Mouse (Mus musculus): ENCODE results near the gene Sigmar1. TPM values are rescaled to one million over a fixed set of nuclear protein-coding genes. Genes with fewer than 3 reads are reported as not detected.

Sigmar1 gene
- polyA plus RNA-seq, 1 experiment from 2014 or later: 49.8 TPM

- peak; percentile 97 for DNase-seq (ENCODE audit: low spot score)
- H3K4me3 ChIP-seq (ENCODE audit: low read depth, low read length): peak overlapping the region; percentile 54
- H3K4me1 ChIP-seq (ENCODE audit: control insufficient read depth, insufficient read depth, low read length): peaks cover 8% of the 10 kb centered on the region
- H3K36me3 ChIP-seq (ENCODE audit: control insufficient read depth, insufficient read depth, low read length): peaks cover 14% of the 10 kb centered on the region
- no peaks in the 10 kb centered on the region for H3K27me3 ChIP-seq (replicated peaks; ENCODE audit: control insufficient read depth, insufficient read depth, low read length)
- under 1% methylated on average over 27 of the region's 27 CpGs for WGBS
- H3K27ac ChIP-seq (ENCODE audit: low read depth, low read length): peak overlapping the region; percentile 40
- peak overlapping the region; percentile 70 for H3K9ac ChIP-seq (ENCODE audit: low read length)
- peak; percentile 96 for ATAC-seq
- H3K9me3 ChIP-seq (replicated peaks; ENCODE audit: control insufficient read depth, low read length): no peaks in the 10 kb centered on the region
- peak overlapping the region; percentile 78 for H3K4me2 ChIP-seq (ENCODE audit: low read length)
These were observed 14.8 kb downstream of the Sigmar1 start for GRCm38 (mm10) chr4:41741158-41741560.

GRCm38 (mm10) chr4:41740380-41741157 lies 15.4 kb downstream of the Sigmar1 start:
- under 1% methylated on average over 48 of the region's 48 CpGs for WGBS
- peak overlapping the region; percentile 54 for H3K4me3 ChIP-seq (ENCODE audit: low read depth, low read length)
- peak overlapping the region; percentile 78 for H3K4me2 ChIP-seq (ENCODE audit: low read length)
- peak overlapping the region; percentile 70 for H3K9ac ChIP-seq (ENCODE audit: low read length)
- H3K9me3 ChIP-seq (replicated peaks; ENCODE audit: control insufficient read depth, low read length): no peaks in the 10 kb centered on the region
- peaks cover 14% of the 10 kb centered on the region for H3K36me3 ChIP-seq (ENCODE audit: control insufficient read depth, insufficient read depth, low read length)
- ATAC-seq (peak; percentile 81), DNase-seq (ENCODE audit: low spot score) (peak; percentile 63)
- H3K27me3 ChIP-seq (replicated peaks; ENCODE audit: control insufficient read depth, insufficient read depth, low read length): no peaks in the 10 kb centered on the region
- peaks cover 8% of the 10 kb centered on the region for H3K4me1 ChIP-seq (ENCODE audit: control insufficient read depth, insufficient read depth, low read length)
- H3K27ac ChIP-seq (ENCODE audit: low read depth, low read length): peak overlapping the region; percentile 40

GRCm38 (mm10) chr4:41739260-41739659 lies 16.7 kb downstream of the Sigmar1 start:
- peaks cover 8% of the 10 kb centered on the region for H3K4me1 ChIP-seq (ENCODE audit: control insufficient read depth, insufficient read depth, low read length)
- H3K9me3 ChIP-seq (replicated peaks; ENCODE audit: control insufficient read depth, low read length): no peaks in the 10 kb centered on the region
- no peaks in the 10 kb centered on the region for H3K27me3 ChIP-seq (replicated peaks; ENCODE audit: control insufficient read depth, insufficient read depth, low read length)
- H3K4me3 ChIP-seq (ENCODE audit: low read depth, low read length): no peak overlapping the region
- H3K36me3 ChIP-seq (ENCODE audit: control insufficient read depth, insufficient read depth, low read length): peaks cover 14% of the 10 kb centered on the region
- H3K27ac ChIP-seq (ENCODE audit: low read depth, low read length): no peak overlapping the region
- no peak overlapping the region for H3K9ac ChIP-seq (ENCODE audit: low read length)
- 0 out of 2 replicates have a peak overlapping the region, but pooled peaks have one; percentile 78 for H3K4me2 ChIP-seq (ENCODE audit: low read length)
- no peak for ATAC-seq
- 92% methylated on average over 13 of the region's 13 CpGs for WGBS
- DNase-seq (ENCODE audit: low spot score): no peak

- WGBS: 63% methylated on average over 1 of the region's 1 CpGs
These were observed 17.7 kb downstream of the Sigmar1 start for GRCm38 (mm10) chr4:41738256-41738603.

GRCm38 (mm10) chr4:41737602-41738255 lies 18.2 kb downstream of the Sigmar1 start:
- Histone ChIP-seq H3K9ac (ENCODE audit: low read length) (no peak overlapping the region), H3K27ac (ENCODE audit: low read depth, low read length) (no peak overlapping the region), H3K4me3 (ENCODE audit: low read depth, low read length) (no peak overlapping the region), H3K36me3 (ENCODE audit: control insufficient read depth, insufficient read depth, low read length) (peaks cover 14% of the 10 kb centered on the region), H3K9me3 (replicated peaks; ENCODE audit: control insufficient read depth, low read length) (no peaks in the 10 kb centered on the region), H3K27me3 (replicated peaks; ENCODE audit: control insufficient read depth, insufficient read depth, low read length) (0 out of 2 replicates have a peak, but pooled peaks cover 7% of the 10 kb centered on the region), H3K4me2 (ENCODE audit: low read length) (no peak overlapping the region), H3K4me1 (ENCODE audit: control insufficient read depth, insufficient read depth, low read length) (peaks cover 8% of the 10 kb centered on the region)
- 47% methylated on average over 8 of the region's 8 CpGs for WGBS
- DNase-seq (ENCODE audit: low spot score) (peak; percentile 85), ATAC-seq (peak; percentile 49; the same call in 1 of the 2 replicates)

More at GRCm38 (mm10) chr4:41738256-41738603, 17.7 kb downstream of the Sigmar1 start:
- Histone ChIP-seq H3K27ac (ENCODE audit: low read depth, low read length) (no peak overlapping the region), H3K4me2 (ENCODE audit: low read length) (no peak overlapping the region), H3K9me3 (replicated peaks; ENCODE audit: control insufficient read depth, low read length) (no peaks in the 10 kb centered on the region), H3K27me3 (replicated peaks; ENCODE audit: control insufficient read depth, insufficient read depth, low read length) (0 out of 2 replicates have a peak, but pooled peaks cover 2% of the 10 kb centered on the region), H3K4me3 (ENCODE audit: low read depth, low read length) (no peak overlapping the region), H3K4me1 (ENCODE audit: control insufficient read depth, insufficient read depth, low read length) (peaks cover 8% of the 10 kb centered on the region), H3K36me3 (ENCODE audit: control insufficient read depth, insufficient read depth, low read length) (peaks cover 14% of the 10 kb centered on the region), H3K9ac (ENCODE audit: low read length) (no peak overlapping the region)
- ATAC-seq (no peak), DNase-seq (ENCODE audit: low spot score) (no peak)

GRCm38 (mm10) chr4:41731052-41731765 lies 24.7 kb downstream of the Sigmar1 start, which contains the start of gene Arid3c:
Gene Arid3c (minus strand): TSS chr4:41731142.
- Histone ChIP-seq H3K9ac (ENCODE audit: low read length) (peak within 1 kb of the TSS; percentile 21; the same call in 1 of the 2 replicates), H3K4me3 (ENCODE audit: low read depth, low read length) (peak within 1 kb of the TSS; percentile 31), H3K27me3 (replicated peaks; ENCODE audit: control insufficient read depth, insufficient read depth, low read length) (peaks cover 49% of the 10 kb centered on the region), H3K36me3 (ENCODE audit: control insufficient read depth, insufficient read depth, low read length) (no peaks in the 10 kb centered on the region), H3K4me1 (ENCODE audit: control insufficient read depth, insufficient read depth, low read length) (peaks cover 13% of the 10 kb centered on the region; the same call in 1 of the 2 replicates), H3K4me2 (ENCODE audit: low read length) (peak within 1 kb of the TSS; percentile 63), H3K9me3 (replicated peaks; ENCODE audit: control insufficient read depth, low read length) (no peaks in the 10 kb centered on the region), H3K27ac (ENCODE audit: low read depth, low read length) (no peak within 1 kb of the TSS)
- DNase-seq (ENCODE audit: low spot score): peak; percentile 33
- ATAC-seq: no peak
- WGBS: 2% methylated on average over 50 of the region's 50 CpGs

- H3K4me3 ChIP-seq (ENCODE audit: low read depth, low read length): no peak overlapping the region
These were observed 28.9 kb downstream of the Sigmar1 start for GRCm38 (mm10) chr4:41726826-41727621.

GRCm38 (mm10) chr4:41722918-41723351 lies 33.0 kb downstream of the Sigmar1 start, which contains the start of gene Dctn3:
Gene Dctn3 (minus strand): TSS chr4:41723170.
- DNase-seq (ENCODE audit: low spot score): peak; percentile 100
- Histone ChIP-seq H3K9ac (ENCODE audit: low read length) (peak within 1 kb of the TSS; percentile 91), H3K27ac (ENCODE audit: low read depth, low read length) (no peak within 1 kb of the TSS), H3K9me3 (replicated peaks; ENCODE audit: control insufficient read depth, low read length) (no peaks in the 10 kb centered on the region), H3K4me1 (ENCODE audit: control insufficient read depth, insufficient read depth, low read length) (peaks cover 27% of the 10 kb centered on the region), H3K4me2 (ENCODE audit: low read length) (peak within 1 kb of the TSS; percentile 86), H3K36me3 (ENCODE audit: control insufficient read depth, insufficient read depth, low read length) (peaks cover 23% of the 10 kb centered on the region), H3K27me3 (replicated peaks; ENCODE audit: control insufficient read depth, insufficient read depth, low read length) (peaks cover 15% of the 10 kb centered on the region), H3K4me3 (ENCODE audit: low read depth, low read length) (peak within 1 kb of the TSS; percentile 93)
- peak; percentile 96 for ATAC-seq
- under 1% methylated on average over 27 of the region's 27 CpGs for WGBS

More at GRCm38 (mm10) chr4:41726826-41727621, 28.9 kb downstream of the Sigmar1 start:
- H3K4me2 ChIP-seq (ENCODE audit: low read length): peak overlapping the region; percentile 34
- H3K4me1 ChIP-seq (ENCODE audit: control insufficient read depth, insufficient read depth, low read length): peaks cover 24% of the 10 kb centered on the region
- 2% methylated on average over 20 of the region's 20 CpGs for WGBS
- no peaks in the 10 kb centered on the region for H3K36me3 ChIP-seq (ENCODE audit: control insufficient read depth, insufficient read depth, low read length)
- ATAC-seq (peak; percentile 38; the same call in 1 of the 2 replicates), DNase-seq (ENCODE audit: low spot score) (peak; percentile 65)
- H3K9ac ChIP-seq (ENCODE audit: low read length): peak overlapping the region; percentile 26; the same call in 1 of the 2 replicates
- peak overlapping the region; percentile 49; the same call in 1 of the 2 replicates for H3K27ac ChIP-seq (ENCODE audit: low read depth, low read length)
- H3K27me3 ChIP-seq (replicated peaks; ENCODE audit: control insufficient read depth, insufficient read depth, low read length): peaks cover 52% of the 10 kb centered on the region
- H3K9me3 ChIP-seq (replicated peaks; ENCODE audit: control insufficient read depth, low read length): no peaks in the 10 kb centered on the region

Data from forebrain, embryonic 14.5 days (tissue).